Mouse (Mus musculus) kidney, embryonic 16.5 days (tissue): ENCODE data around the gene Olfr641. TPM values are rescaled to one million over a fixed set of nuclear protein-coding genes. Genes with fewer than 3 reads are reported as not detected.

Experiments
- ATAC-seq: fragments of 200-750 bp; cut with Nextera tagmentation; 2 replicates; pipeline ENCODE4 v1.8.0; 2017; ENCODE audit warnings: moderate TSS enrichment; ENCODE audit not compliant: low FRiP score, low TSS enrichment
- H3K27ac ChIP-seq: fragments of 300-500 bp; sonication (generic); 2 replicates; pipeline ENCODE4 v1.5.1; 2014; ENCODE audit warnings: low read length
- H3K27me3 ChIP-seq: fragments of 300-500 bp; sonication (generic); 2 replicates; pipeline ENCODE4 v1.6.1; 2014; ENCODE audit warnings: low read length, control low read depth, mixed read lengths; ENCODE audit not compliant: insufficient read depth
- H3K36me3 ChIP-seq: fragments of 300-500 bp; sonication (generic); 2 replicates; pipeline ENCODE4 v1.6.1; 2014; ENCODE audit warnings: low read length, control low read depth, mixed read lengths; ENCODE audit not compliant: insufficient read depth
- H3K4me1 ChIP-seq: fragments of 300-500 bp; sonication (generic); 2 replicates; pipeline ENCODE4 v1.6.1; 2014; ENCODE audit warnings: low read length, control low read depth, mixed read lengths; ENCODE audit not compliant: insufficient read depth
- H3K4me2 ChIP-seq: fragments of 300-500 bp; sonication (generic); replicated peaks from 2 replicates; pipeline ENCODE4 v1.6.1; 2014; ENCODE audit warnings: low read depth, low read length
- H3K4me3 ChIP-seq: fragments of 300-500 bp; sonication (generic); 2 replicates; pipeline ENCODE4 v1.5.1; 2014; ENCODE audit warnings: mild to moderate bottlenecking, low read length
- H3K9ac ChIP-seq: fragments of 300-500 bp; sonication (generic); replicated peaks from 2 replicates; pipeline ENCODE4 v1.6.1; 2014; ENCODE audit warnings: low read length
- H3K9me3 ChIP-seq: fragments of 300-500 bp; sonication (generic); 2 replicates; pipeline ENCODE4 v1.6.1; 2016; ENCODE audit warnings: low read length, control low read depth
- WGBS: fragments of 180-500 bp; shearing (Covaris S2); extraction: QIAGEN DNeasy Blood & Tissue Kit; methylation state at CpG from one replicate; pipeline ENCODE4 v1.1.7; 2014; 5-methylcytosine and 5-hydroxymethylcytosine counted together
- polyA plus RNA-seq: library from polyadenylated mRNA; unstranded; fragments of >200 nt; fragmentation: Nextera tagmentation; extraction: Ambion mirVana; gene quantifications from 2 replicates; pipeline ENCODE4 v1.2.1, GENCODE M21; 2015

Gene Olfr641
- polyA plus RNA-seq, 1 experiment from 2014 or later, result not detected

- H3K9me3 ChIP-seq, result no peaks in the 10 kb centered on the region
- H3K4me3 ChIP-seq, result no peak overlapping the region
- H3K9ac ChIP-seq, result no peak overlapping the region
- no peaks in the 10 kb centered on the region for H3K27me3 ChIP-seq
- ATAC-seq, result no peak
- 89% methylated on average over 1 of the region's 1 CpGs for WGBS
- H3K4me2 ChIP-seq, result no peak overlapping the region
- no peaks in the 10 kb centered on the region for H3K36me3 ChIP-seq
- no peak overlapping the region for H3K27ac ChIP-seq
- H3K4me1 ChIP-seq, result no peaks in the 10 kb centered on the region
Observed at GRCm38 (mm10) chr7:104059215-104059614, 24.0 kb downstream of the Olfr641 start.

DNA sequence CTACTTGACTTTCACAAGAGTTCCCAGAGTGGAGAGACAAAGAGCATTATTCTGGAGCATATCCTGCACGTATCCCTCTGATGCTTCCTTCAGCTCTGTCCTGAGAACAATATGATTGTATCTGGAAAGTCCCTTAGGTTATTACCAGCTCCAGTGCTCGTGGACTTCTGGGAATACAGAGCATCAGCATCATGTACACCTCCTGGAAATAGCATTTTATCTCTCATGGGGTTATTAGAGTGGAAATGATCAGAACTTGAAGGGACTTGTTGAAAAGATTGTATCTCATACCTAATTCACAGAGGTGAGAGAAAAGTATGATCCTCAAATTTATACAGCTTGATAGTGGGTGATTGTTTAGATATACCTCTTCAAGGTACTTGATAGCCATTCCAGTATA lies 26.1 kb downstream of the Olfr641 start, which contains the start of gene 4930516K23Rik:
4930516K23Rik (minus strand) TSS at position 101 of the 400 bp plus-strand sequence.
- Histone ChIP-seq H3K4me3 (no peak within 1 kb of the TSS), H3K4me1 (no peaks in the 10 kb centered on the region), H3K27ac (no peak within 1 kb of the TSS), H3K9ac (no peak within 1 kb of the TSS), H3K9me3 (no peaks in the 10 kb centered on the region), H3K4me2 (no peak within 1 kb of the TSS), H3K27me3 (no peaks in the 10 kb centered on the region), H3K36me3 (no peaks in the 10 kb centered on the region)
- ATAC-seq, result no peak
- WGBS, result 46% methylated on average over 2 of the region's 2 CpGs

DNA sequence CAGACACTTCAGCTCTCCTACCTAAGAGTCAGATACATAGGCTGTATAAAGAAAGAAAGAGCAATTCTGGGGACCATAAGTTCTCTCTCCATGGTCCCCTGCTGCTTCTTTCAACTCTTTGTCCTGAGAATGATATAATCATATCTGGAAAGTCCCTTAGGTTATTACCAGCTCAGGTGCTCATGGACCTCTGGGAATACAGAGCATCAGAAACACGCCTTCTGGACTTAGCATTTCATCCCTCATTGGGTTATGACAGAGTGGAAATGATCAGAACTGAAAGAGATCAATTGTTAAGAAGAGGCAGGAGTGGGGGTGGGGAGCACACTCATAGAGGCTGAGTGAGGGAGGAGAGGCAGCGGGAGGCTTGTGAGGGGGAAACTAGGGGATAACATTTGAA lies 36.5 kb downstream of the Olfr641 start, which contains the start of gene Olfr644:
Olfr644 (minus strand) TSS at position 101 of the 400 bp plus-strand sequence.
- H3K4me3 ChIP-seq, result no peak within 1 kb of the TSS
- no peak for ATAC-seq
- no peaks in the 10 kb centered on the region for H3K4me1 ChIP-seq
- H3K27ac ChIP-seq, result no peak within 1 kb of the TSS
- no peaks in the 10 kb centered on the region for H3K36me3 ChIP-seq
- H3K27me3 ChIP-seq, result no peaks in the 10 kb centered on the region
- H3K9ac ChIP-seq, result no peak within 1 kb of the TSS
- H3K9me3 ChIP-seq, result no peaks in the 10 kb centered on the region
- WGBS, result 87% methylated on average over 2 of the region's 2 CpGs
- no peak within 1 kb of the TSS for H3K4me2 ChIP-seq

- no peaks in the 10 kb centered on the region for H3K36me3 ChIP-seq
- H3K4me1 ChIP-seq, result no peaks in the 10 kb centered on the region
- no peaks in the 10 kb centered on the region for H3K27me3 ChIP-seq
- ATAC-seq, result no peak
- H3K9me3 ChIP-seq, result no peaks in the 10 kb centered on the region
- H3K4me2 ChIP-seq, result no peak within 1 kb of the TSS
- H3K9ac ChIP-seq, result no peak within 1 kb of the TSS
- H3K27ac ChIP-seq, result no peak within 1 kb of the TSS
- no peak within 1 kb of the TSS for H3K4me3 ChIP-seq
- WGBS, result 82% methylated on average over 1 of the region's 1 CpGs
Observed at GRCm38 (mm10) chr7:104085365-104085764, 50.1 kb downstream of the Olfr641 start, which contains the start of gene Olfr645. Gene Olfr645 (minus strand): TSS chr7:104085465.

Other genes with a start within 250 kb of the Olfr641 start
- not detected in 2 replicates for gene Olfr67, start 243.6 kb upstream of the Olfr641 start, polyA plus RNA-seq
- 2,178 and 2,179 TPM in 2 replicates for gene Hbb-bt, start 221.4 kb upstream of the Olfr641 start, polyA plus RNA-seq
- 7,235 and 7,674 TPM in 2 replicates for gene Hbb-bs, start 207.3 kb upstream of the Olfr641 start, polyA plus RNA-seq
- gene Hbb-bh2, start 194.9 kb upstream of the Olfr641 start, polyA plus RNA-seq, result not detected in 2 replicates
- gene Hbb-bh1, start 192.3 kb upstream of the Olfr641 start, polyA plus RNA-seq, result 0.92 and 1.9 TPM in 2 replicates
- 50.5 and 57.1 TPM in 2 replicates for gene Hbb-y, start 182.2 kb upstream of the Olfr641 start, polyA plus RNA-seq
- not detected in 2 replicates for gene Olfr66, start 149.2 kb upstream of the Olfr641 start, polyA plus RNA-seq
- not detected in 2 replicates for gene Olfr64, start 141.0 kb upstream of the Olfr641 start, polyA plus RNA-seq
- not detected in 2 replicates for gene Olfr65, start 132.0 kb upstream of the Olfr641 start, polyA plus RNA-seq
- not detected in 2 replicates for gene Olfr631, start 106.6 kb upstream of the Olfr641 start, polyA plus RNA-seq
- not detected in 2 replicates for gene Olfr632, start 101.1 kb upstream of the Olfr641 start, polyA plus RNA-seq
- not detected in 2 replicates for gene Olfr633, start 91.0 kb upstream of the Olfr641 start, polyA plus RNA-seq
- 0.01 TPM in 2 replicates for gene Olfr635, start 64.3 kb upstream of the Olfr641 start, polyA plus RNA-seq
- not detected in 2 replicates for gene Olfr638, start 36.7 kb upstream of the Olfr641 start, polyA plus RNA-seq
- gene Olfr639, start 18.1 kb upstream of the Olfr641 start, polyA plus RNA-seq, result not detected in 2 replicates
- not detected in 2 replicates for gene Olfr640, start 9.9 kb upstream of the Olfr641 start, polyA plus RNA-seq
- not detected in 2 replicates for gene Olfr642, start 17.2 kb downstream of the Olfr641 start, polyA plus RNA-seq
- gene 4930516K23Rik, start 26.0 kb downstream of the Olfr641 start, polyA plus RNA-seq, result not detected in 2 replicates
- gene Olfr644, start 36.4 kb downstream of the Olfr641 start, polyA plus RNA-seq, result not detected in 2 replicates
- not detected in 2 replicates for gene Olfr645, start 50.0 kb downstream of the Olfr641 start, polyA plus RNA-seq
- not detected in 2 replicates for gene Olfr646, start 69.4 kb downstream of the Olfr641 start, polyA plus RNA-seq
- not detected in 2 replicates for gene Ubqln5, start 94.4 kb downstream of the Olfr641 start, polyA plus RNA-seq
- gene Olfr643, start 102.0 kb downstream of the Olfr641 start, polyA plus RNA-seq, result not detected in 2 replicates
- not detected in 2 replicates for gene Ubqln3, start 107.8 kb downstream of the Olfr641 start, polyA plus RNA-seq
- not detected in 2 replicates for gene Ubqlnl, start 115.1 kb downstream of the Olfr641 start, polyA plus RNA-seq
- not detected in 2 replicates for gene Olfm5, start 129.4 kb downstream of the Olfr641 start, polyA plus RNA-seq
- gene Olfr648, start 147.9 kb downstream of the Olfr641 start, polyA plus RNA-seq, result 0.15 and 0.19 TPM in 2 replicates
- gene Olfr649, start 160.5 kb downstream of the Olfr641 start, polyA plus RNA-seq, result not detected in 2 replicates
- gene Trim6, start 183.3 kb downstream of the Olfr641 start, polyA plus RNA-seq, result 2.3 and 2.6 TPM in 2 replicates
- gene Trim34a, start 209.0 kb downstream of the Olfr641 start, polyA plus RNA-seq, result 1.9 and 2.5 TPM in 2 replicates